Mouse (Mus musculus) embryonic facial prominence, embryonic 10.5 days (tissue): ENCODE data around the gene Fzr1. TPM values are rescaled to one million over a fixed set of nuclear protein-coding genes. Genes with fewer than 3 reads are reported as not detected.
A peak's percentile ranks its signal among the peaks of the same experiment; 100 is the strongest.

Experiments
- DNase-seq: peaks from one replicate; pipeline ENCODE4 v3.0.0-alpha.2; 2017; ENCODE audit warnings: low spot score
- H3K27ac ChIP-seq: fragments of 300-500 bp; sonication (generic); replicated peaks from 2 replicates; pipeline ENCODE4 v1.5.1; 2016; ENCODE audit warnings: mild to moderate bottlenecking
- H3K27me3 ChIP-seq: fragments of 300-500 bp; sonication (generic); replicated peaks from 2 replicates; pipeline ENCODE4 v1.6.1; 2016; ENCODE audit warnings: low read depth, mild to moderate bottlenecking; ENCODE audit not compliant: poor library complexity, severe bottlenecking
- H3K36me3 ChIP-seq: fragments of 300-500 bp; sonication (generic); replicated peaks from 2 replicates; pipeline ENCODE4 v1.6.1; 2016; ENCODE audit warnings: mild to moderate bottlenecking, moderate library complexity
- H3K4me1 ChIP-seq: fragments of 300-500 bp; sonication (generic); 2 replicates; pipeline ENCODE4 v1.6.1; 2016
- H3K4me3 ChIP-seq: fragments of 300-500 bp; sonication (generic); 2 replicates; pipeline ENCODE4 v1.5.1; 2016; ENCODE audit warnings: mild to moderate bottlenecking, moderate library complexity
- H3K9me3 ChIP-seq: fragments of 300-500 bp; sonication (generic); 2 replicates; pipeline ENCODE4 v1.6.1; 2016; ENCODE audit warnings: mild to moderate bottlenecking
- WGBS: fragments of 180-500 bp; shearing (Covaris S2); methylation state at CpG from one replicate; pipeline ENCODE4 v1.1.7; 2016; 5-methylcytosine and 5-hydroxymethylcytosine counted together
- polyA plus RNA-seq: library from polyadenylated mRNA; unstranded; fragments of >200 nt; fragmentation: Nextera tagmentation; extraction: Ambion mirVana; gene quantifications from 2 replicates; pipeline ENCODE4 v1.2.1, GENCODE M21; 2016

Gene Fzr1
- polyA plus RNA-seq, 1 experiment from 2014 or later = 134 TPM

DNA sequence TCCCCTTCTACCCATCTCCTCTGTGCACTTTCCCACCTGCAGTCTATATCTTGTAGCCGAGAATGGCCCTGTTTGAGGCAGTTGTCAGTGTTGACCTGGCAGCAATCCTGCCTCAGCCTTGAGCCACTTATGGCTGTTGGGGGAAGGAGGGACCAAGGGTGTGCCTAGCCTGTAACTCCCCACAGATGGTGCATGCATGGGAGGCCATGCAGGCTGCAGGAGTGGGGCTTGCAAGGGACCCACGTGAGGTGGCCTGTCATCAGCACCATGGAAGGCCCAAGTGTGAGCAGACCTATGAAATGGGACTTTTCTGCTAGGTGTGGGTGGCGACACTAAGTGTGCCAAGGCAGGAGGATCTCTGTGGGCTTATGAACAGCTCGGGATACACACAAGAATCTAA lies 13.2 kb downstream of the Fzr1 start:
- Histone ChIP-seq H3K36me3 (peaks cover 72% of the 10 kb centered on the region), H3K9me3 (no peaks in the 10 kb centered on the region), H3K27me3 (peaks cover 44% of the 10 kb centered on the region), H3K4me1 (peaks cover 71% of the 10 kb centered on the region), H3K27ac (peak overlapping the region; percentile 26; the same call in 1 of the 2 replicates), H3K4me3 (peak overlapping the region; percentile 54)
- WGBS = 43% methylated on average over 4 of the region's 4 CpGs
- no peak for DNase-seq

- H3K27me3 ChIP-seq = peaks cover 48% of the 10 kb centered on the region
- H3K36me3 ChIP-seq = peaks cover 70% of the 10 kb centered on the region
- H3K4me3 ChIP-seq = peak overlapping the region; percentile 54
- no peak for DNase-seq
- no peaks in the 10 kb centered on the region for H3K9me3 ChIP-seq
- 13% methylated on average over 28 of the region's 28 CpGs for WGBS
- H3K4me1 ChIP-seq = peaks cover 76% of the 10 kb centered on the region
- H3K27ac ChIP-seq = no peak overlapping the region
These were observed 13.7 kb downstream of the Fzr1 start for GRCm38 (mm10) chr10:81364666-81365065.

DNA sequence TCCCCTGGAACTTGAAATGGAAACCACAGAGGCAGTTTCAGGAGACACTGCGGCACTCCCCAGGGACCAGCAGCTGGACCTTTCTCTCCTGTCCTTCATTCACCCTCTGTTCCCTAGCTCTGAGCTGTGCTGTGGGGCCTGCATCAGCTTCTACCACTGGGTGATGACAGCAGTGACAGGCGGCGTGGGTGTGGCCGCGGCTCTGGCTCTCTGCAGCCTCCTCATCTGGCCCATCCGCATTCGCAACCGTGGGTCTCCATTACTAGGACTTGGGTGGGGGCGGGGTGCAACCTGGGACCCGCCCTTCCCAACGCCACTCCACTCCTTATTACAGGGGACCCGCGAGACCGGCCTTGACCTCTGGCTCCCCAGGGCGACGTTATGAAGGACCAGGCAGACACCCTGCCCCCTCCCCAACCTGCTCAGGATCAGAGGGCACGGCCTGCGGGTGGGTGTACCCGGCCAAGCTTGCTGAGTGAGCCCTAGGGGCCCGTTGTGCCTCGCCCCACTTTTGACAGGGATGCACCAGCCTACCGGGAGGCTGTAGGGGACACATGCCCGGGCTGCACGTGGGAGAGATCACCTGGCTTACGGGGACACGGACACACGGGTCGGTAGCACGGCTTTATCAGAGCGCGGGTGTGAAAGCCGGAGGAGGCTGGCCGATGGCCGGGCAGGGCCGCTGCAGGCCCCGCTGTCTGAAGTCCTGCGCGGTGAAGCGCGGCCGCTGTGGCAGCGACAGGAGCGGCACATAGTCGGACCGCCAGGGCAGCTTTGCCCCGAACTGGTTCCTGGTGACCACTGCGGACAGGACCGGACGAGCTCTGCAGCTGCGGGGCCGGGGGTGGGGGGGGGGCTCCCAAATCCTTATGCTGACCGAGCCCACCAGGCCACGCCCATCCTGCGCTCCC lies 14.6 kb downstream of the Fzr1 start:
- Histone ChIP-seq H3K27me3 (peaks cover 57% of the 10 kb centered on the region), H3K9me3 (no peaks in the 10 kb centered on the region), H3K4me3 (peak overlapping the region; percentile 54), H3K4me1 (peaks cover 85% of the 10 kb centered on the region), H3K27ac (peak overlapping the region; percentile 66), H3K36me3 (peaks cover 60% of the 10 kb centered on the region)
- WGBS = 8% methylated on average over 54 of the region's 54 CpGs
- DNase-seq = no peak

DNA sequence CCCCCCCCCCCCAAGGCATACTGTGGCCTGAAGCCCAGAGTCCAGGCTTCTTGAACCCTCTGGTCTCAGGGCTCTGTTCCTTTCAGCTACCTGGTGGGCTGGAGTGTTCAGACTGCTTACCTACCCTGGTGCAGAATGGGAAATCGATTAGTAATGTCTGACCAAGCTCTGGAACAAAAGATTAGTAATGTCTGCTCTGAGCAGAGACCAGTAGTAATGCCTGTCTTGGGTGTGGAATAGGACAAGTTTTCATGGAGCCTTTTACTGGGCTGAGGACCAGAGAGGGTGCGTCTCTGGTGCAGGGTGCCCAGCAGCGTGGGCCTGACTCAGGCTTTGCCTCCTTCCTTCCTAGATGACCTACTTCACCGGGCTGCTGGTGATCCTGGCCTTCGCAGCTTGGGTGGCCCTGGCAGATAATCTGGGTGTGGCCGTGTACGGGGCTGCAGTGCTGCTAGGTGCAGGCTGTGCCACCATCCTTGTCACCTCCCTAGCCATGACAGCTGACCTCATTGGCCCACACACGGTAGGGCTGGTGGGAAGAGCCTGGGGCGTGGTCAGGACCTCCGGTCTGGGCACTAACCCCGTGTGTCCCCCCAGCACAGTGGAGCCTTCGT lies 15.9 kb downstream of the Fzr1 start:
- Histone ChIP-seq H3K9me3 (no peaks in the 10 kb centered on the region), H3K4me1 (peaks cover 97% of the 10 kb centered on the region), H3K27ac (no peak overlapping the region), H3K36me3 (peaks cover 48% of the 10 kb centered on the region), H3K4me3 (peak overlapping the region; percentile 54; the same call in 1 of the 2 replicates), H3K27me3 (peaks cover 69% of the 10 kb centered on the region)
- no peak for DNase-seq
- WGBS = 76% methylated on average over 12 of the region's 12 CpGs

- Histone ChIP-seq H3K36me3 (peaks cover 34% of the 10 kb centered on the region), H3K9me3 (no peaks in the 10 kb centered on the region), H3K27ac (0 out of 2 replicates have a peak overlapping the region, but pooled peaks have one; percentile 16), H3K27me3 (peaks cover 79% of the 10 kb centered on the region), H3K4me1 (peaks cover 91% of the 10 kb centered on the region), H3K4me3 (peak overlapping the region; percentile 17; the same call in 1 of the 2 replicates)
- no peak for DNase-seq
- WGBS = 72% methylated on average over 8 of the region's 8 CpGs
These were observed 17.6 kb downstream of the Fzr1 start for GRCm38 (mm10) chr10:81360721-81361120.

- 63% methylated on average over 1 of the region's 1 CpGs for WGBS
These were observed 19.5 kb downstream of the Fzr1 start for GRCm38 (mm10) chr10:81358841-81359240.

DNA sequence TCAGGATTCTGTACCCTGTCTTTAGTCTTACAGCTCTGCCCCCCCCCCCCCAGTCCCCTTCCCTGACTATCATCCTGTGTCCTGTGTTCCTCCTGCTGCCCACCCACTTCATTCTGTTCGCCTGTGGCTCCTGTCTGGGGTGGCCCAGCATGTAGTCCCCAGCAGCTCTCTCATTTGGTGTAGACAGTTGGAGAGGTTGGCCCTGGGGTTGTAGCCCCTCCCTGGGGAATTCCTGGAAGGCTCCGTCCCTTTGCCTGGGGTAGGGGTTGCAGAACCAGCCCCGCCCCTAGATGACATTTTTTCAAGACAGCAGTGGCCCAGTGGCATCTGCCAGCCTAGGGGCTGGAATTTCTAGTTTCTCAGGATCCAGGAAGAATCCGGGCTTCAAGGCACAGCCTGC lies 20.1 kb downstream of the Fzr1 start:
- no peak for DNase-seq
- Histone ChIP-seq H3K27ac (0 out of 2 replicates have a peak overlapping the region, but pooled peaks have one; percentile 85), H3K36me3 (peaks cover 29% of the 10 kb centered on the region), H3K4me3 (peak overlapping the region; percentile 85), H3K4me1 (peaks cover 80% of the 10 kb centered on the region), H3K27me3 (peaks cover 59% of the 10 kb centered on the region), H3K9me3 (no peaks in the 10 kb centered on the region)
- WGBS = 25% methylated on average over 4 of the region's 4 CpGs

More at GRCm38 (mm10) chr10:81358841-81359240, 19.5 kb downstream of the Fzr1 start:
- Histone ChIP-seq H3K4me1 (peaks cover 86% of the 10 kb centered on the region), H3K27ac (no peak overlapping the region), H3K9me3 (no peaks in the 10 kb centered on the region), H3K4me3 (peak overlapping the region; percentile 85), H3K27me3 (peaks cover 65% of the 10 kb centered on the region), H3K36me3 (peaks cover 32% of the 10 kb centered on the region)
- no peak for DNase-seq

GRCm38 (mm10) chr10:81356991-81357844 lies 21.1 kb downstream of the Fzr1 start, which contains the start of gene Mfsd12:
TSS of gene Mfsd12 (plus strand) at chr10:81357491.
- peak; percentile 92 for DNase-seq
- WGBS = 3% methylated on average over 79 of the region's 79 CpGs
- H3K27ac ChIP-seq = peak within 1 kb of the TSS; percentile 85

GRCm38 (mm10) chr10:81356352-81356990 lies 21.8 kb downstream of the Fzr1 start:
- Histone ChIP-seq H3K9me3 (no peaks in the 10 kb centered on the region), H3K4me3 (peak overlapping the region; percentile 85), H3K27me3 (peaks cover 42% of the 10 kb centered on the region), H3K36me3 (peaks cover 12% of the 10 kb centered on the region; the same call in 1 of the 2 replicates), H3K27ac (no peak overlapping the region; the same call in 1 of the 2 replicates), H3K4me1 (peaks cover 68% of the 10 kb centered on the region)
- 56% methylated on average over 12 of the region's 12 CpGs for WGBS
- DNase-seq = no peak

More at GRCm38 (mm10) chr10:81356991-81357844, 21.1 kb downstream of the Fzr1 start, which contains the start of gene Mfsd12:
- no peaks in the 10 kb centered on the region for H3K9me3 ChIP-seq
- peak within 1 kb of the TSS; percentile 85 for H3K4me3 ChIP-seq
- H3K27me3 ChIP-seq = peaks cover 49% of the 10 kb centered on the region
- peaks cover 70% of the 10 kb centered on the region for H3K4me1 ChIP-seq
- peaks cover 19% of the 10 kb centered on the region; the same call in 1 of the 2 replicates for H3K36me3 ChIP-seq

GRCm38 (mm10) chr10:81355533-81355932 lies 22.8 kb downstream of the Fzr1 start:
- no peaks in the 10 kb centered on the region for H3K9me3 ChIP-seq
- H3K4me3 ChIP-seq = no peak overlapping the region
- H3K27me3 ChIP-seq = peaks cover 42% of the 10 kb centered on the region
- WGBS = 70% methylated on average over 4 of the region's 4 CpGs
- H3K4me1 ChIP-seq = peaks cover 66% of the 10 kb centered on the region
- H3K27ac ChIP-seq = no peak overlapping the region
- 0 out of 2 replicates have a peak, but pooled peaks cover 4% of the 10 kb centered on the region for H3K36me3 ChIP-seq
- no peak for DNase-seq

GRCm38 (mm10) chr10:81354738-81355477 lies 23.4 kb downstream of the Fzr1 start:
- no peak for DNase-seq
- no peak overlapping the region; the same call in 1 of the 2 replicates for H3K27ac ChIP-seq
- 57% methylated on average over 9 of the region's 9 CpGs for WGBS
- peaks cover 41% of the 10 kb centered on the region for H3K27me3 ChIP-seq
- 0 out of 2 replicates have a peak, but pooled peaks cover under 1% of the 10 kb centered on the region for H3K36me3 ChIP-seq
- H3K9me3 ChIP-seq = no peaks in the 10 kb centered on the region
- H3K4me3 ChIP-seq = no peak overlapping the region
- H3K4me1 ChIP-seq = peaks cover 62% of the 10 kb centered on the region
